Mouse (Mus musculus) gastrocnemius, postnatal 14 days (tissue): Measurements from ENCODE around the gene Gm20547. TPM values are rescaled to one million over a fixed set of nuclear protein-coding genes. Genes with fewer than 3 reads are reported as not detected.
A peak's percentile ranks its signal among the peaks of the same experiment; 100 is the strongest.
"Not testable (repeated sequence)": the region's sequence is repeated elsewhere in the genome, so short reads cannot be mapped to it uniquely, and the experiment has no call there.

Experiments
- DNase-seq: peaks from one replicate; pipeline ENCODE4 v3.0.0; 2021; ENCODE audit warnings: mixed read lengths
- intact Hi-C: fragments of 180-260 bp; cut with DNase I; formaldehyde crosslinking; loops from one replicate; pipeline ENCODE4 v1.15.1; 2025; ENCODE audit warnings: low total_unique reads
- total RNA-seq, 2 experiments: library from RNA; stranded (reverse); gene quantifications; 2 replicates each; pipeline ENCODE4 v1.2.3; 2021

Gm20547 gene
- total RNA-seq, 2 experiments from 2014 or later: not detected

DNA sequence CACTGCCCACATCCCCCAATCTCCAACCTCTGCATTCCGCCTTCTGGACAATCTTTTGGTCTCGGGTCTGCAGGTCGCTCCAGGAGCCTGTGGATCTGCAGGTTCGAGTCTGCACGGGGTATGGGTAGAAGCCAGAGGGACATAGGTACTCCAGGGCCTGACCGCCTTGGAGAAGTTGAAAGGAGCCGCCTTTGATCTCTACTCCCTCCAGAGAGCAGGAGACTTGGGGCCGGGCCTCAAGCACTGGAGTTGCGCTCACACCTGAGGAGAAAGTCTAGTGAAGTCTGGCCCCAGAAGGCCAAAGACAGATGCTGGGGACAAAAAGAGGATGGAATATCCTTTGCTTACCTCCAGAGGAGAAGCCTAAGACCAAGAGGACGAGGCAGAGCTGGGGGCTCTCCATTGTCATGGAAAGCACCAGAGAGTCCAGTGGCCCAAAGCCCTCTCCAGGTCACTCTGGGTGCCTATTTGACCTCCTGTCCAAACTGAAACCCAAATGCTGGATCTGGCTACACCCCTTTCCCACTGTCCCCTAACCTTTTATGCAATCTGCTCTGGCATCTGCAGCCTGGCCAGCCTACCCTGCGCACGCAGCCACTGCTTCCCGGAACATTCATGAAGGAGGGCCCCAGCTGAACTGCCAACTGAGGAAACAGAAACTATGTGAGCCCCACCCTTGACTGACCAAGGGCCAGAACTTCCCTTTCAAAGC is 20.0 kb downstream of the Gm20547 start:
- no peak for DNase-seq
- intact Hi-C loops: no loop called here

DNA sequence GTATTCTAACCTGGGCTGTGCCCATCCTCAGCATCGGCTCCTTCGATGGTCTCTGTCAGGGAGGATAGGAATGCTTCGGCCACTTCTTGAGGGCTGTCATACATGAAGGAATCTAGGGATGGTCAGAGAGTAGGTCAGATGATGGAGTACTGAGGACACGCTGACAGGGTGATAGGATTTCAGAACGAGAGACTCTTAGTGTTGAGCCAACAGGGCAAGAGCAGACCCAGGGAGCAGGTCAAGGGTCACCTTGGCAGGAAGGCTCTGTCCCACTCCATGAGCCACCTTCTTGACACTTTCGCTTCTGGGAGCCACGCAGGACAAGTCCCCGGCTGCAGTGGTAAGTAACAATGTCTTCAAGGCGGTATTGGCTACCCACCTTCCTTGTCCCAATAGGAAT is 21.3 kb downstream of the Gm20547 start:
- no peak for DNase-seq
- intact Hi-C loops: no loop called here

DNA sequence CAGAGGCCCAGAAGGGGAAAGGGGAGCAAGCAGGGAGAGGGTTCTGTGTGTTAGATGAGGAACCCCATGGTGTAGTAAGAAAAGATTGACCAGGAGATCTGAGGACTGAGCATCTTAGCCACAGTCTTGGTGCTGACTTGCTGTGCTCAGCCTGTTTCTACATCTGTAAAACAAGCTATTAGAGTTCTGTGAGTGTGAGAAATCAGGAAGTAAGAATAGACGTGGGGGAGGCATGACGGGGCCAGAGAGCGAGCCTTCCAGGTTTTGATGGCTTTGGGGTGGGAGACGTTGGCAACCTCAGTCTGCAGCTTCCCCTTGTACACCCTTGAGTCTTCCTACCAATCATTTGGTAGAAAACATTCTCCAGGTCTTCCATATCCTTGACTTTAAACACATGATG is 23.2 kb downstream of the Gm20547 start:
- DNase-seq: no peak
- intact Hi-C loops: loop anchor here (5.0 to 10.0 kb wide), 2 partner anchors 54 to 126 kb away; partner anchors contain the start of genes Lsm2 and Slc44a4

DNA sequence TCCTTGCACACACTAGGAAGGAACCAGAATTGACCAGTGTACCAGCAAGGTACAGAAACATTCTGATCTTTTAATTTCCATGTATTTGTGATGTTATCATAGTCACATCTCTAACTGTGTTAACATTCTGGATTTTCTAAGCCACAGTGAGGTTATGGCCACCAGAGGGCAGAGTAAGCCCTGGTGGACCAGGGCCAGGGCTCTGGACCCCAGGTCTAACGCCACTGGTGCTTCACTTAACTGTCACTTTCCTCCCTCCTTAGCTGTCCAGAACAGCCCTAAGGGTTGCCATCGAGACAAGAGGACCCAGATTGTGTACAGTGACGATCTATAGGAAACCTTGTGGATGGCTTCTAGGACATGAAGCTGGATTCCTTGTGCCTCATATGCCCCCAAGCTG is 26.0 kb downstream of the Gm20547 start:
- DNase-seq: no peak
- intact Hi-C loops: loop anchor here (5.0 to 10.0 kb wide), 2 partner anchors 56 to 129 kb away; partner anchors contain the start of genes Lsm2 and Slc44a4

DNA sequence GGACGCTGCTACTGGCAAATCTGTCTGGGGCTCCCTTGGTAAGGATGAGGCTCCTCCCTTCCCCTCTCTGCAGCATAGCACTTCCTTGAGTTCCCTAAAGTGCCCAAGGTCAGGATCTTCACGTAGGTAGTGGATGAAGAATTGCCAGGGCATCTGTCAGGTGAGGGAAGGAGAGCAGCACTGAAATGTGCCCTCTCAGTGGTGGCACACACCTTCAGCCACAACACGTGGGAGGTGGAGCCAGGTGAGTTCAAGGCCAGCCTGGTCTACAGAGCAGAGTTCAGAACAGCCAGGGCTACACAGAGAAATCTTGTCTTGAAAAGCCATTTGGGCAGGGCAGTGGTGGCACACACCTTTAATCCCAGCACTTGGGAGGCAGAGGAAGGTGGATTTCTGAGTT is 27.1 kb downstream of the Gm20547 start:
- no peak for DNase-seq
- intact Hi-C loops: loop anchor here (5.0 to 10.0 kb wide), 3 partner anchors 38 to 130 kb away; partner anchors contain the start of genes Lsm2 and Slc44a4

DNA sequence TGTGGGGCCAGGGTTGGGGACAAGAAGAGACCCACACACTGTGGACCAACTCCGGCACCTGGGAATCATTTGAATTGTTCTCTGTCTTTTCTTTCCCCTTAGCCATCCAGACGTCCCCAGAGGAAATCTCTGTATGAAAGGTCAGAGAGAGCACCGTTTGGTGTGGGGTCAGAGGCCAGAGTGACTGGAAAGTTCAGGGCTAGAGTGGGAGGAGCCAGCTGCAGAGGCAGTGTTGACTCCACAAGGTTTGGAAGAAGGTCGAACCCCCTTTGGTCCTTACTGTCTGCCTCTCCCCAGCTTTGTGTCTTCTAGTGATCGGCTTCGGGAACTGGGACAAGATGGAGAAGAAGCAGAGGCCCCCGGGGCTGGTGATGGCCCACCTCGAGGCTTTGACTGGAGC is 28.3 kb downstream of the Gm20547 start:
- DNase-seq: no peak
- intact Hi-C loops: loop anchor here (5.0 to 10.0 kb wide), 2 partner anchors 39 to 131 kb away; partner anchors contain the start of gene Lsm2

DNA sequence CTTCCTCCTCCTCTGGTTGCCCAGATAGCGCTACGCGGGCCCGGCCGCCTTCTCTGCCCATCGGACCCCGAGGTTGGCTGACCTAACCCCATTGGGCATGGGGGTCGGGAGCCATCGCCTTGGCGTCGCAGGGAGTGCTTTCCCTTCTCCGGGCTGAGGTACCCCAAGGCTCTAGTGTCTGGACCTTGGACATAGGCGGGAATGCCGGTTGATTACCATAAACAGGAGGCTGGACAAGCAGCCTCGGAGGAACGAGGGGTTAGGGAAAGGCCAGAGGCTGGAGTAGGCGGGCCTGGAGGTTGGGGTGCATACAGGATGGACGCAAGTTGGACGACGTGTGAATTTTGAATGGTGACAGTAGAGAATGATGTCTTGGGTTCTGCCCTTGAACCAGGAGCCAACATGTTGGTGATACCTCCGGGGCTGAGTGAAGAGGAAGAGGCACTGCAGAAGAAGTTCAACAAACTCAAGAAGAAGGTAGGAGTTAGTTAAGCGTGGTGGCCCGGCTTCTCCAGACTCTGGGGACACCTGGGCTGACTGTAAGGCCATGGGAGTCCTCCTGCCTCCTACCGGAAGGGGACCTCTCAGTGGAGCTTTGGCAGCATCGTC is 31.2 kb downstream of the Gm20547 start:
- intact Hi-C loops: loop anchor here (5.0 to 10.0 kb wide), 2 partner anchors 42 to 134 kb away; partner anchors contain the start of gene Lsm2
- DNase-seq: no peak

DNA sequence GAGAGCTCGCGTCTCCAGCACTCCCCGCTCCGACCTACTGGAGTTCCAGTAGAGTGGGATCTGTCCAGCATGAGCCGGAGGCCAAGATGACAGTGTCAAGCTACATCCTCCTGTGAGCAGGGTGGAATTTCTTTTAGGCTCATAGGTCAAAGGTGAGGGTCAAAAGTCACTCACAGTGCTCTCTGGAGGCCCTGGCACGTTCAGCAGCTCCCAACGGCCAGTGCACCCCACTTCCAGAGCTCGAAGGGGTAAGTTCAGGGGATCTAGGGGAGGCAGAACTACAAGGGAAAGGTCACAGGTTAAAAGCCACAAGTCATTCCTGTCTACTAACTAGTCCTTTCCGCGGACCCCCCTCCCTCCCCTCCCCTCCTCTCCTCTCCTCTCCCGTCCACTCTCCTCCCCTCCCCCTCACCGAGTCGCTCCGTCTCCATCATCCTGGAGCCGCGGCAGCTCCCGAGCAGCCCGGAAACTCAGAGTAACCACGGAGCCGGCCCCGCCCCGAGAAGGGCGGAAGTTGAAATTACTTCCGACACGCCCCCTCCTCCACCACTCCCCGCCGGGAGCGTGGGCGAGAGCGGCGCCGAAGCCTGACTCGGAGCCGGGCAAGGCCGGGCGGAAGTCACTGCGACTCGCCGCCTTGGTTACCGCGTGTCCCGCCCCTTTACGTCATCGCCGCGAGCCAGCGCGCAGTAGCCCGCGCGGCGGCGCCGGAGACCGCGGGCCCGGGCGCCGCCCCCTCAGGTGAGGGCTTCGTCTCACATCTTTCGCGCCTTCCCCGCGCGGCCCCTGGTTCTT is 31.9 kb downstream of the Gm20547 start, which contains the start of the genes Skiv2l and Nelfe:
Gene Skiv2l (minus strand): TSS at position 489 of the 795 bp plus-strand sequence.
Gene Nelfe (plus strand): TSS at position 670 of the 795 bp plus-strand sequence.
- intact Hi-C loops: loop anchor here (5.0 to 10.0 kb wide), 2 partner anchors 42 to 135 kb away; partner anchors contain the start of gene Lsm2
- DNase-seq: peak; percentile 99

DNA sequence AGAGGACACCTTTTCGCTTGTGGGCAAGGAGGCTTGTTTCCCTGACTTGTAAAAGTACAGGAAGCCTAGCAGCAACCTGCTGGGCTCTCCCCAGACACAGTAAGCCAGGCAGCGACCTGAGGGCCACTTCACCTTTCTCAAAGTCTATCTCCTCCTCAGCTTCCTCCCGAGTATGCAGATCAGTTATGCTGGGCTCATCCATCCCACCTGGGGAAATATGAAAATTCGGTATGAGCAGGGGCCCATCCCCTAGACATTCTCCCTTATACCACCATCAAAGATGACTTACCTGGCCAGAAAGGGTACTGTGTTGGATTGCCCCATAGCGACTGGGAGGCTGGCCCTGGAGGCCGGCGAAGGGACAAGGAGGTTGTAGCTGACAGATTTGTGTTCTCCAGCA is 34.2 kb downstream of the Gm20547 start:
- intact Hi-C loops: no loop called here
- DNase-seq: no peak

DNA sequence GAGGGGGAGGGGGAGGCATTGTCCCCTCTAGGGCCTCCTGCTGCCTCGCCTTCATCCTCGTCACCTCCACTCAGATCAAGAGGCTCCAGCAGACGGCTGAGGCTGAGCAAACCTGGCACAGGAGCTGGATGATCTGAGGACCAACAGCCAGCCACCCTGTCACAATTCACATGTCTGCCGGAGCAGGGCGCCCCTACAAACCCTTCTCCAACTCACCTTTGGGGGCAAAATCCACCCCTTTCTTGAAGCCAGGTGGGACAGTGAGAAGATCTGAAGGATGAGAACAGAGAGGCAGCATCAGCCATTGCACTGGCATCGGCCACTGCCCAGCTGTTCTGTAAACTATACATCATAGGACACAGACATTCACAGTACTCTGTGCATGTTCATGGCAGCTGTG is 34.6 kb downstream of the Gm20547 start:
- DNase-seq: no peak
- intact Hi-C loops: no loop called here

DNA sequence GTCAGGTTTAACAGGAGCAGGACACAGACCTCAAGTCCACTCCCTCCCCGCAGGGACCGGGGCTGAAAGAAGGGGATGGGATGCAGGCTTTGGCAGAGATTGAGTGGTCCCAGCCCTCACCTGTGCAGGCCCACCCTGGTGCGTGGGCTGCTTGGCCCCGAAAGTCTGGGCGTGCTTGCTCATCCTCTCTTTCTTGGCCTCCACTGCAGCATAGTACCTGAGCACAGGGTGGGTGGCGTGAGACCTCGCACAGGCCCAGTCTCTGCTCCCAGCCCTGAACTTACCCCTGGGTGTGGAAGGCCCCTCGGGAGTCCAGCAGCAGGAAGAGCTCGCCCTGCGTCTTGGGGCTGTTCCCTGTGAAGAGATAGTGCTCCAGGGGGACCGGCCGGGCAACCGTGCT is 37.0 kb downstream of the Gm20547 start:
- DNase-seq: no peak
- intact Hi-C loops: no loop called here

DNA sequence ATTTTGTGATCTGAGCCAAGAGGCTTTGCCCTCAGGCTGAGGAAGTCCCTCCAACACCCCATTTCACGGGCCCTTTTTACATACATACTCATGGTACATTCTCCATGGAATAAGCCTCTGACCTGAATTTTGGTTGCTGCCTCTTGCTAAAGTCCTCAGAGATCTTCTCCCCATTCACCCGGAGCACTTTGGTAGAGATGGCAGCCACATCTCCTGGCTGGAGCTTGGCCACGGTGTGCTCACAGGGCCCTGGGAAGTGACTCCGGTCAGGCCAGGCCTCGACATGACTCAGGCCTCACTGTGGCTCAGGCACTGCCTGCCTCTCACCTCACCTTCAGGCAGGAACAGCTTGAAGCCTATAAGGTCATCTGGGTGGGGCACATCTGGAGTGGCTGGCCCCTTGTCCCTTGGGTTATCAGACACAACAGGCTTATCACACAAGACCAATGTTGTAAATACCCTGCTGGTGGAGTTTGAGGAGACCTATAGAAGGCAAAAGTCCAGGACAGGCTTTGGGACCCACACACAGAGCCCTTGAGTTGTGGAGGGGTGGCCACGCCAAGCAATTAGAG is 41.0 kb downstream of the Gm20547 start:
- DNase-seq: no peak
- intact Hi-C loops: no loop called here

DNA sequence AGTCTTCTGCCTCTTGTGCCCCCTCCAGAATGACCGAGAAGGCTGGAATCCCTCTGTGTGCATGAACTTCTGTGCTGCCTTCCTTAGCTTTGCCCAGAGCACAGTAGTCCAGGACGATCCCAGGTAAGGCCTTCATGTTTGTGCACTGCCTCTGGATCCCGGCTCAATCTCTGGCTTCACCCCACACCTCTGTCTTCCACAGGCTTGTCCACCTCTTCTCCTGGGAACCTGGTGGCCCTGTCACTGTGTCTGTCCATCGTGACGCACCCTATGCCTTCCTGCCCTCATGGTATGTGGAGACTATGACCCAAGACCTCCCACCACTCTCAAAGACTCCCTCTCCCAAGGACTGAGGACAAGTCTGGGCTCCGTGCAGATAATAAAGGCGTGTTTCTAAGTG is 43.1 kb downstream of the Gm20547 start:
- intact Hi-C loops: no loop called here
- DNase-seq: no peak

DNA sequence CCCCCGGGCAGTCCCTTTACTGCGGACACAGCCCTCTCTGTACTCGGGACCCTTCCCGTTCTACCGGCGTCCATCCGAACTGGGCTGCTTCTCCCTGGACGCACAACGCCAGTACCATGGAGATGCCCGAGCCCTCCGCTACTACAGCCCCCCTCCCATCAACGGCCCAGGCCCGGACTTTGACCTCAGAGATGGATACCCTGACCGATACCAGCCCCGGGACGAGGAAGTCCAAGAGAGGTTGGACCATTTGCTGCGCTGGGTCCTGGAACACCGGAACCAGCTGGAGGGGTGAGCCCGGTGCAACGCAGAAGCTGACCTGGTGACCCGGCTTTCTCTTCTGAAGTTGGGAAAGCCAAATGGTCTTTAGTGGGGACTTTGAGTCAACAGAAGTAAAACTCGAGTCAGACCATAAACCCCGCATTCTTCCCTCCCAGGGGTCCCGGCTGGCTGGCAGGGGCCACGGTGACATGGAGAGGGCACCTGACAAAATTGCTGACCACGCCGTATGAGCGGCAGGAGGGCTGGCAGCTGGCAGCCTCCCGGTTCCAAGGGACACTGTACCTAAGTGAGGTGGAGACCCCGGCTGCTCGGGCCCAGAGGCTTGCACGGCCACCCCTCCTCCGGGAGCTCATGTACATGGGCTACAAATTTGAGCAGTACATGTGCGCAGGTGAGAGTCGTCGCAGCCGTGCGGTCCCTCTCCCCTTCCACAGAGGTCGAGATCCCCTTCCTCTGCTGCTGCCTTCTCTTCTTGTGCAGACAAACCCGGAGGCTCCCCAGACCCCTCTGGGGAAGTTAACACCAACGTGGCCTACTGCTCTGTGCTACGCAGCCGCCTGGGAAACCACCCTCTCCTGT is 44.1 kb downstream of the Gm20547 start:
- DNase-seq: no peak
- intact Hi-C loops: no loop called here

DNA sequence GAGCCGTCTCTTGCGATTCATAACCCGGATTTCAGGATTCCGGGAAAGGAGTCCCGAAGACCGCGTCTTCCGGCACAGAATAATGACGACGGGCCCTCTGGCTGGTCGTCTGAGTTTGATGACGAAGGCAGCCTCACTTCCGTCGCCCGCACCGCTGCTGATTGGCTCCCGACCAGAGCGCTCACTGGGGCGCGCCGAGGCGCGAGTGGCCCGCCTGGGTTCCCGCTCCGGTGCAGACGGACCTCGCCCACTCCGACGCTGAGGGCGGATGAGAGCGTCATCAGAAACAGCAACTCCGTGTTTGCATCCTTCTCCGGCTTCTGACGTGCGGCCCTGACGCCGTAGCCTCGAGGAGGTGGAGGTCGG is 45.0 kb downstream of the Gm20547 start, which contains the start of the genes Stk19 and Dxo:
Gene Stk19 (minus strand): TSS at position 90 of the 366 bp plus-strand sequence.
Gene Dxo (plus strand): TSS at position 164 of the 366 bp plus-strand sequence.
- intact Hi-C loops: no loop called here
- DNase-seq: peak; percentile 95

DNA sequence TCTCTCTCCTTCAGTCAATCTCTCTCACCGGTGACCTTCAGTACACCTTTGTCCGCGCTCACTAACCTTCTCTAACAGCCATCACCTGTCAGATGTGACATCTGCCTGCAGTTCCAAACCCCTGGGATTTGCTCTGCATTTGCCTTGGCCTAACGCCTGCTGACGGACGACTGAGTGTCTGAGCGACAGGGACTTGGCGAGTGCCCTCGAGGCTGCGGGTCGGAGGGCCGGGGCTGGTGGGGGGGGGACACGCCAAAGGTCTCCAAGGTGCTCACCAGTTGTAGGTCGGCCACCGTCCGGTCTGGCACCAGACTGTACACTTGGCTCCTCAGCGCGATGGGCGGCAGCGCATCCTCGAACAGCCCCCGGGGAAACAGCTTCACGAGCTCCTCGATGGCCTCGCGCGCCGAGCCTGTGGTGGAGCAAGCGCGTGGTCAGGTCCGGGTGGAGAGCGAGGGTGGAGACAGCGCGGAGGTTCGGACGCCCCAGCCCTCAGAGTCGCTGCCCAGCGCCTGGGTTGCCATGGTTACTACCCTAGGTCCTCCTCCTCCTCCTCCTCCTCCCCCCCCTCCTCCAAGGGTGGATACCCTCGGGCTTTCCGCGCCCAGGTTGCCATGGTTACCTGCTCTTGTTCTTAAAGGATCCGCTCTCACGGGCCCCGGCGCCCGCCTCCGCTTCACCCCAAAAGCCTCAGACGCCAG is 45.5 kb downstream of the Gm20547 start:
- DNase-seq: no peak
- intact Hi-C loops: no loop called here

DNA sequence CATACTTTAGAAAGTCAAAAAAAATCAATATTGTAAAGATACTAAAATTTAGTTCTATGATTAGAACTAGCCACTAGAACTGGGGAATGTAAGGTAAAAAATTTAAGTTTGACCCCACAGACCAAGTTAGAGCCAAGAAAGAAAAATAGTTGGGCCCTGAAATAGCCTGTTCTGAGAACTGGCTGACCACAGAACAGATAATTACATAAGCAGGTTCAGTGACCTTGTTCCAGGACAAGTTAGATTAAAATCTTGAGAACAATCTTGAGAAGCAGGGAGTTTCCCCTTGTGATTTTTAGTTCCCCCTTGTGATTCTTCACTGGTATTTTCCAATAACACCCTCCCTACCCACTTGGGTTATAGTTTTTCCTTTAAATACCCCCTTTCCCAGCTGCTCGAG is 51.1 kb downstream of the Gm20547 start:
- DNase-seq, intact Hi-C loops: not testable (repeated sequence)

DNA sequence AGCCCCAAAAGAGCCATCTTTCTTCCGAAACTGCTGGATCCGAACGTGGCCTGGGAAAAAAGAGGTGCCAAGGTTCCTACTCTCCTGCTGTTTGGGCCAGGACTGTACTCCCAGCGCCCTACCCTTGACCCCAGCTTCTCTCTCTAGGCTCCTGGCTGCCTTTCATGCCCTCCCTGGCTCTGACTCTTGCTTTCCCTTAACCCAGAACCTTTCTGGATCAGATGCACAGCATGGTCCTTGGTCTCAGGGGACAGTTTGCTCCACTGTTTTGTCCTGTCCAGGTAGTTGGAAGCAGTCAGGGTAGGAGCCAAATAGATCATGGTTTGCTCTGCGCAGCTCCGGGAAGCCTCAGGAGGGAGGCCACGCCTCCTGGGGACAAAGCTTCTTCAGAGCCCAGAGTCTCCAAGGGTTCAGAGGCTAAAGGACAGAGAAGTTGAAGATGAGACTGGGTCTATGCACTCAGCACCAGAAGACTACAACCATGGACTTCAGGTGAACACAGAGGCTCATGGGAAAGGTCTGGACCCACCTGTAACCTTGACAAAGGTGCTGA is 66.9 kb downstream of the Gm20547 start:
- intact Hi-C loops: loop anchor here (5.0 kb wide), 1 partner anchor 163 kb away; no protein-coding TSS in a partner anchor
- DNase-seq: no peak
